Mouse (Mus musculus) liver, adult 2 months (tissue): ENCODE data around the gene Kpna1. TPM values are rescaled to one million over a fixed set of nuclear protein-coding genes. Genes with fewer than 3 reads are reported as not detected.
"Not testable (repeated sequence)": the region's sequence is repeated elsewhere in the genome, so short reads cannot be mapped to it uniquely, and the experiment has no call there.

Experiments used
- DNase-seq: peaks from one replicate; pipeline ENCODE4 v3.0.0-alpha.2; 2011; ENCODE audit warnings: low read depth, low spot score; ENCODE audit errors: extremely low read depth
- H3K27ac ChIP-seq: fragments of 200-500 bp; replicated peaks from 2 replicates; pipeline ENCODE4 v1.5.1; 2012; ENCODE audit warnings: low read depth, mild to moderate bottlenecking, control low read depth, inconsistent platforms, low read length; ENCODE audit not compliant: insufficient read depth
- H3K27me3 ChIP-seq: fragments of 200-500 bp; 2 replicates; pipeline ENCODE4 v1.6.1; 2012; ENCODE audit warnings: mild to moderate bottlenecking, moderate library complexity, low read length, inconsistent platforms; ENCODE audit not compliant: control insufficient read depth, insufficient read depth
- H3K36me3 ChIP-seq: fragments of 200-500 bp; 2 replicates; pipeline ENCODE4 v1.6.1; 2012; ENCODE audit warnings: low read length, inconsistent platforms; ENCODE audit not compliant: control insufficient read depth, insufficient read depth
- H3K4me1 ChIP-seq: fragments of 200-500 bp; 2 replicates; pipeline ENCODE4 v1.6.1; 2011; ENCODE audit warnings: low read length; ENCODE audit not compliant: control insufficient read depth, insufficient read depth
- H3K4me3 ChIP-seq: fragments of 200-500 bp; 2 replicates; pipeline ENCODE4 v1.5.1; 2011; ENCODE audit warnings: low read depth, mild to moderate bottlenecking, control low read depth, low read length, moderate library complexity; ENCODE audit not compliant: insufficient read depth
- H3K79me2 ChIP-seq: fragments of 200-500 bp; 2 replicates; pipeline ENCODE4 v1.6.1; 2012; ENCODE audit warnings: inconsistent platforms, mild to moderate bottlenecking, low read length, moderate library complexity; ENCODE audit not compliant: control insufficient read depth, insufficient read depth
- H3K9ac ChIP-seq: fragments of 200-500 bp; 2 replicates; pipeline ENCODE4 v1.6.1; 2012; ENCODE audit warnings: low read depth, mild to moderate bottlenecking, control low read depth, inconsistent platforms, low read length
- CTCF ChIP-seq: fragments of 200-500 bp; IDR thresholded peaks from 2 replicates; pipeline ENCODE4 v1.5.1; 2011; ENCODE audit warnings: low read depth, low read length, control low read depth
- POLR2A ChIP-seq: fragments of 200-500 bp; IDR thresholded peaks from 2 replicates; pipeline ENCODE4 v1.6.1; 2011; ENCODE audit warnings: low read length, control low read depth; ENCODE audit not compliant: insufficient read depth; ENCODE audit errors: extremely low read depth
- WGBS: fragments of 180-500 bp; shearing (Covaris S2); methylation state at CpG from one replicate; pipeline ENCODE4 v1.1.7; 2018; 5-methylcytosine and 5-hydroxymethylcytosine counted together
- polyA plus RNA-seq: library from polyadenylated mRNA; depleted of rRNA; stranded (reverse); fragments of >200 nt; gene quantifications from 2 replicates; pipeline ENCODE4 v1.2.3, GENCODE M21; 2012; rRNA removed
- total RNA-seq: library from RNA; depleted of rRNA; stranded (reverse); fragments of >200 nt; gene quantifications from 2 replicates; pipeline ENCODE4 v1.2.3, GENCODE M21; 2014; rRNA removed

Gene Kpna1
- total RNA-seq (21.1 and 21.4 TPM in 2 replicates), polyA plus RNA-seq (5.7 and 6.1 TPM in 2 replicates)

DNA sequence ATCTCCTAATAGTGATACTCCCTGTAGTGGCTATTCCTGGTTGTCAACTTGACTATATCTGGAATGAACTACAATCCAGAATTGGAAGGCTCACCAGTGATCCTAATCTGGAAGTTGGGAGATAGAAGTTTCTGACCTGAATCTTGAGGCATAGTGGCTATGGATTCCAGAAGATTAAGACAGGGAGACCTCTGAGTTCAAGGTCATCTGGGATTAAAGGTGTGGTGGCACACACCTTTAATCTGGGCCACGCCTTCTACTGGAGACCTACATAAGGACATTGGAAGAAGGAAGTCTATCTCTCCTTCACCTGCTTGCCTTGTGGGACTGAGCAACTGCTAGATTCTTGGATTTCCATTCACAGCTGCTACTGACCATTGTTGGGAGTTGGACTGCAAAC, at the start of gene Kpna1:
Kpna1 (plus strand) TSS at position 301 of the 400 bp plus-strand sequence.
- not testable (repeated sequence) for H3K9ac ChIP-seq, H3K27ac ChIP-seq, H3K27me3 ChIP-seq, DNase-seq, H3K36me3 ChIP-seq, H3K79me2 ChIP-seq, H3K4me1 ChIP-seq, H3K4me3 ChIP-seq
- WGBS, result 95% methylated on average over 1 of the region's 1 CpGs

DNA sequence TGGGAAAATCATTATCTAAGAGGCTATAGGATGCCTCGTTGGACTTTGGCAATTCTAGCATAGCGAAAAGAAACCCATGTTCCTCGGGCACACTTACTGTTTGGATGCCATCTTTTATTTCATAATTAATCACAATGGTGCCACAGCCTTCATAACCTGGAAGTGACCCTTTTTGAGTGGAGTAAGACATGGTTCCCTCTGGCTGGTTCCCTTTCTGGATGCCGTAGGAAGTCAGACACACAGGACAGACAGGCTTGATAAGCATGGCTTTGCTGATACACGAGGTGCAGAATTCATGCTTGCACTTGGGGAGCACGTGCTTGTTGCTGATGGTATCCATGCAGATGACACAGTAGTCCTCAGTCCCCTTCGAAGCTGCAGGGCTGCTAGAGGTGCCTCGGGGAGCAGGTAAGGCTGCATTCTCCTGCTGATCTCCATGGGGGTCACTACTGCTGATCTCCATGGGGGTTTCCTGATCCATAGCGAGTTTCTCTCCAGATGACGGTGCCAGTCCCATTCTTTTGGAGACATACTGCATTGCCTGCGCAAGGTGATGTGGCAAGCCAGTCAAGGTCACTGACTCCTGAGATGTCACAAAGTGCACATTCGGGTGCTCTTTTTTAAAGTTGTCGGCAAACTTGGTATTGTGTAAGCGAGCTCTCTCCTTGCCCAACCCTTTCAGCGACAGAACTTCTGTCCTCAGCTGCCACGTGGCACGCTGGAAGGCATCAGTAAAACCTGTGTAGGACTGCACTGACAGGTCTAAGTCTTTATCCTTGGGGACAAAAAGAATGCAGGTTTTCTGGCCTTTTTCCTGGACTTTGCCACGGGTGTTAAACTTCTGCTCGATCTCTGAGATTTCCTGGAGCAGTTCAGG, 46.1 kb upstream of the Kpna1 start:
- DNase-seq, result peak; percentile 97
- Histone ChIP-seq H3K36me3 (peaks cover 50% of the 10 kb centered on the region), H3K79me2 (peaks cover 8% of the 10 kb centered on the region; the same call in 1 of the 2 replicates), H3K4me1 (peaks cover 28% of the 10 kb centered on the region), H3K27ac (peak overlapping the region; percentile 93), H3K9ac (peak overlapping the region; percentile 17), H3K27me3 (no peaks in the 10 kb centered on the region), H3K4me3 (no peak overlapping the region)
- 27% methylated on average over 19 of the region's 19 CpGs for WGBS
- TF ChIP-seq POLR2A, result no peak
- TF ChIP-seq CTCF, result no peak

DNA sequence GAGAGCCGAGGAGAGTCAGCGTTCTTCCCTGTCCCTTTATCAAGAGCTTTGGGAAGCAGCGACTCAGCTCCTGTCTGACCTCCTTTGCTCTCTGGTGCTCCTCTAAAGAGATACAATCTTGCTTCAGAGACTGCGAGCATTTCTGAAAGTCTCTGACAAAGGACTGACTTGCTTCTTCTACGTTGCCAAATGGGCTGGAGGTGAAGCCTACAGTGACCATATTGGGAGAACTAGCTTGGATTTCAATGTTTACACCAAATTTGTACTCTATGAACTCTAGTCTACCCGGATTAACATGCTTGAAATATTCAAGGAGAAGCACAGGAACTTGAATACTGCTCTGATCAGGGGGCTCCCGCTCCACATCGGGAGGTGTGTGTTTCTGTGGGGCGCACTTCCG, 45.4 kb upstream of the Kpna1 start:
- peaks cover 46% of the 10 kb centered on the region for H3K36me3 ChIP-seq

DNA sequence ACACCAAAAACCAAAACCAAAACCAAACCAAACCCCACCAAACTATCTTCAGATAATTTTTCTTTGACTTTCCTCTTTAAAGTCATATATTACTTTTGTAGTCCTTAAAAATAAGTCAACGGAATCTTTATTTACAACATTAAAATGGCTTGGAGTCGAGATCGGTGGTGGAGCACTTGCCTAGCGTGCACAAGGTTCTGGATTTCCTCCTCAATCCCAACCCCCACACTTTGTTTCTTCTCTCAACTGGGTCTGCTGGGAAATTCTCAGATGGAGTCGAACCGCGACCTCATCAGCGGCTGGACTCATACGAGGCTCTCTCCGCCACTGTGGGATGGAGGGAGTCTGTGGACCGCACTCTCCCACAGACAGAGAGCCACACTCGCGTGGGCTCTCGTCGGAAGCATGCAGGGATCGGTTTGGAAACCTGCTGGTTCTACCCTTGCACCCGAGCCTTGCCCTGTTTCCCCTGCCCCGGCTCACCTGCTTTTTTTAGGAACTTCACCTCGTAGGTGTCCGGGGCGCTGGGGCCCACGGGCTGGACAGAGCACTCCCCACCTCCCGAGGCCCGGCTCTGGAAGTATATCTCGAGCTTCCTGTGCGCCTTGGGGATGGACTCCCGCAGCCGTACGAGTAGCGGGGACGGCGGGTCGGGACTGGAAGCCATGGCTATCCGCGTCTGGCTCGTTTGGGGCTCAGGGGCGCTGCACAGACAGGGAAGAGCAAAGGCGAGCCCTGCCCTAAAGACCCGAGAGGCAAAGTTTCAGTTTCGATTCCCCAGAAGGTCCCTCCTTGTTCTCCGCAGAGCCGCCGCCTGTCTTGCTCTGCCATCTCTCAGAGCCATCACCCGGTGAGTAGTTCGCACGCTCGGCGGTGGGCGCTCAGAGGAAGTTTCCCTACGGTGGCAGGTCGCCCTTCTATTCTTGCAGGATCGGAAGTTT, 40.1 kb upstream of the Kpna1 start, which contains the start of the genes Parp9 and Dtx3l:
Parp9 (plus strand) TSS at position 260 of the 941 bp plus-strand sequence.
Dtx3l (minus strand) TSS at position 941 of the 941 bp plus-strand sequence.
- H3K27me3 ChIP-seq, result no peaks in the 10 kb centered on the region
- H3K4me1 ChIP-seq, result peaks cover 15% of the 10 kb centered on the region
- H3K79me2 ChIP-seq, result peaks cover 21% of the 10 kb centered on the region; the same call in 1 of the 2 replicates
- peaks cover 34% of the 10 kb centered on the region for H3K36me3 ChIP-seq
- DNase-seq, result peak; percentile 80
- peak within 1 kb of the TSS; percentile 67 for H3K4me3 ChIP-seq
- under 1% methylated on average over 52 of the region's 52 CpGs for WGBS
- H3K9ac ChIP-seq, result peak within 1 kb of the TSS; percentile 89
- TF ChIP-seq POLR2A (peak; percentile 62; the same call in 1 of the 2 replicates), CTCF (no peak)
- H3K27ac ChIP-seq, result peak within 1 kb of the TSS; percentile 87

More for the DNA sequence above, 45.4 kb upstream of the Kpna1 start:
- Histone ChIP-seq H3K27ac (peak overlapping the region; percentile 93), H3K27me3 (no peaks in the 10 kb centered on the region), H3K79me2 (peaks cover 8% of the 10 kb centered on the region; the same call in 1 of the 2 replicates), H3K4me3 (no peak overlapping the region), H3K9ac (peak overlapping the region; percentile 17), H3K4me1 (peaks cover 30% of the 10 kb centered on the region)
- TF ChIP-seq POLR2A (no peak), CTCF (no peak)
- WGBS, result 47% methylated on average over 10 of the region's 10 CpGs
- peak; percentile 80 for DNase-seq

DNA sequence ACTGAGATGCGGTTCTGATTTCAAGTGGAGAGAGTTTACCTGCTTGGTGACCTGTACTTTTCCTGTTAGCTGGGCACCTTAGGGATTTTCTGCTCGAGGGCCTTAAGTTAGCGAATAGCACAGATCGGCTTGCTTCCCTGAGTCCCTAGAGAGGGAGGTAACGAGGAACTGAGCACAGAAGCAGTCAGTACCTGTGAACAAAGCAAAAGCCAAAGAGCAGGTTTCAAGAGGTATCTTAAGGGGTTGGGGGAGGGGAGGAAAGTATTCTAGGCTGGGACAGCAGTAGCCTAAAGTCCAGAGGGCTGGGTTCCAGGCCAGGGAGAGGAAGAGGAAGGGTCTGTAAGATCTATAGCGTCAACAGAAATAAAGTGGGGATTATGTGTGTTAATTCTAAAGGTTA, 39.3 kb upstream of the Kpna1 start:
- Histone ChIP-seq H3K9ac (peak overlapping the region; percentile 89), H3K4me3 (peak overlapping the region; percentile 67), H3K27ac (peak overlapping the region; percentile 87), H3K27me3 (no peaks in the 10 kb centered on the region), H3K36me3 (peaks cover 26% of the 10 kb centered on the region; the same call in 1 of the 2 replicates), H3K4me1 (peaks cover 10% of the 10 kb centered on the region), H3K79me2 (peaks cover 24% of the 10 kb centered on the region; the same call in 1 of the 2 replicates)
- DNase-seq, result peak; percentile 61
- TF ChIP-seq CTCF (no peak), POLR2A (no peak)
- under 1% methylated on average over 6 of the region's 6 CpGs for WGBS
